Mouse (Mus musculus): ENCODE data around the gene Ctnna3.

DNA sequence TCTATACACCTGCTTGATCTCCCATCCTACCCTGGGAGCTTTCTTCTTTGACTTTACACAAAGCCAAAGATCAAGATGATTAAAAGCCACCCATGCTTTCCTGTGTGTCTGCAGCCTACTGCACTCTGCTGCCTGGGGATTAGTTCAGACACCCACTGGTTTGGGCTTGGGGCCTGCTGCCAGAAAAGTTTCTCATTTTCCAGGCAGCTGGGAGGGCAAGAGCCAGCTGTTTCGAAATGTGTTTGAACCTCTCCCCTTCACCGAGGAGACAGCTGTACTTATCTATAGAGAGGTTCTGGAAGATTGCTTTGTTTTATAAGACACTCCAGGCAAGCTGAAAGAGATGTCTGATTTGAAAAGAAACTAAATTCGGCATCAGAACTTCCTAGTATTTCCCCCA, 1563.0 kb downstream of the Ctnna3 start:
- TF ChIP-seq CTCF (IDR thresholded peaks at IDR 0.05; ENCODE audit: borderline replicate concordance, insufficient read depth, low read depth, low read length) (no peak), POLR2A (IDR thresholded peaks at IDR 0.05; ENCODE audit: borderline replicate concordance, insufficient read depth, low read length) (no peak)
